In the genomic region with DNA sequence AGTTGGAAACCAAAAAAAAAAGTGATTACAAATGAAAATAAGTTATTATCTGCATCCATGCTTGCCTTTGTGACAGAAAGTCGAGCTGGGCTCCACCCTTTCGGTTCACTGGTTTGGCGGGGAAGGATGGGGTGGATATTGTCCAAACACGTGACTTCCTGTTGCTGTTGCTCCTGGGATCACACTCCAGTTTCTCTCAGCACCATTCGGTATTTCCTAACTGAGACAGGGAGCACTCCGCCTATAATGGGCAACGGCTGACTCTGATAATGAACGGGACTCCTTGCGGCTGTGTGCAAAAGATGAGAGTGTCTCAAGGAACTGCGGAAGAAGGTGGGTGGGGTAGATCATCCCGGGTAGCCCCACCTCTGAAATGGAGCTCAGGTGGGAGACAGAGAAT, we compare ENCODE assay signal across 15 mouse cellular contexts. TPM values are rescaled to one million over a fixed set of nuclear protein-coding genes. Genes with fewer than 3 reads are reported as not detected.
DNase-seq lines count a peak whose midpoint lies in the region; ATAC-seq lines count a peak whose summit lies in the region.
"Had no signal": no experiment of that assay in that cellular context is flagged by ENCODE, and none has a peak within 500 bp of the region (broad histone marks: within the 10 kb centered on the region; RNA-seq: fewer than 3 reads in every experiment).

No protein-coding gene starts in this region.

- H3K9ac ChIP-seq in forebrain, embryonic 15.5 days (replicated peaks) = no peak overlapping the region
- H3K9ac ChIP-seq in forebrain, embryonic 11.5 days (ENCODE audit: low read length) = no peak overlapping the region
- H3K9ac ChIP-seq in lung, embryonic 16.5 days (ENCODE audit: low read length) = no peak overlapping the region
- H3K9ac ChIP-seq: embryonic facial prominence, embryonic 15.5 days; intestine, embryonic 15.5 days; midbrain, embryonic 13.5 days had no signal

- 87% methylated on average over 11 of the region's 11 CpGs for WGBS in forebrain, embryonic 15.5 days
- 92% methylated on average over 11 of the region's 11 CpGs for WGBS in forebrain, embryonic 11.5 days
- WGBS in lung, embryonic 16.5 days = 64% methylated on average over 11 of the region's 11 CpGs

- H3K4me1 ChIP-seq in forebrain, embryonic 15.5 days = peaks cover 14% of the 10 kb centered on the region
- no peaks in the 10 kb centered on the region for H3K4me1 ChIP-seq in forebrain, embryonic 11.5 days (replicated peaks; ENCODE audit: control insufficient read depth, insufficient read depth, low read length)
- H3K4me1 ChIP-seq in lung, embryonic 16.5 days (replicated peaks; ENCODE audit: control insufficient read depth, insufficient read depth, low read length) = 0 out of 2 replicates have a peak, but pooled peaks cover 3% of the 10 kb centered on the region
- H3K4me1 ChIP-seq: embryonic facial prominence, embryonic 15.5 days; intestine, embryonic 15.5 days had no signal

- H3K27ac ChIP-seq in forebrain, embryonic 15.5 days (replicated peaks) = 0 out of 2 replicates have a peak overlapping the region, but pooled peaks have one; percentile 67
- H3K27ac ChIP-seq in forebrain, embryonic 11.5 days (ENCODE audit: low read depth, low read length) = no peak overlapping the region
- H3K27ac ChIP-seq in lung, embryonic 16.5 days (ENCODE audit: low read length) = no peak overlapping the region
- H3K27ac ChIP-seq: embryonic facial prominence, embryonic 15.5 days; intestine, embryonic 15.5 days; left cerebral cortex, adult 2 months had no signal

- no peaks in the 10 kb centered on the region for H3K36me3 ChIP-seq in forebrain, embryonic 15.5 days
- H3K36me3 ChIP-seq in forebrain, embryonic 11.5 days (ENCODE audit: control insufficient read depth, insufficient read depth, low read length) = no peaks in the 10 kb centered on the region
- H3K36me3 ChIP-seq in lung, embryonic 16.5 days (ENCODE audit: control insufficient read depth, insufficient read depth, low read length) = no peaks in the 10 kb centered on the region
- H3K36me3 ChIP-seq: embryonic facial prominence, embryonic 15.5 days; intestine, embryonic 15.5 days; midbrain, embryonic 13.5 days had no signal

- no peaks in the 10 kb centered on the region for H3K27me3 ChIP-seq in forebrain, embryonic 15.5 days
- no peaks in the 10 kb centered on the region for H3K27me3 ChIP-seq in forebrain, embryonic 11.5 days (ENCODE audit: control insufficient read depth, insufficient read depth, low read length)
- H3K27me3 ChIP-seq in lung, embryonic 16.5 days (ENCODE audit: control insufficient read depth, insufficient read depth, low read depth, low read length) = no peaks in the 10 kb centered on the region
- H3K27me3 ChIP-seq: embryonic facial prominence, embryonic 15.5 days; intestine, embryonic 15.5 days; midbrain, embryonic 13.5 days had no signal

- H3K4me2 ChIP-seq in forebrain, embryonic 15.5 days (replicated peaks) = no peak overlapping the region
- no peak overlapping the region for H3K4me2 ChIP-seq in forebrain, embryonic 11.5 days (ENCODE audit: low read depth, low read length, severe bottlenecking)
- H3K4me2 ChIP-seq in lung, embryonic 16.5 days (ENCODE audit: low read depth, low read length) = 0 out of 2 replicates have a peak overlapping the region, but pooled peaks have one; percentile 39
- H3K4me2 ChIP-seq: embryonic facial prominence, embryonic 15.5 days; intestine, embryonic 15.5 days; liver, embryonic 11.5 days had no signal

- H3K9me3 ChIP-seq in forebrain, embryonic 15.5 days = no peaks in the 10 kb centered on the region
- H3K9me3 ChIP-seq in forebrain, embryonic 11.5 days (ENCODE audit: control insufficient read depth, low read length) = no peaks in the 10 kb centered on the region
- no peaks in the 10 kb centered on the region for H3K9me3 ChIP-seq in lung, embryonic 16.5 days (ENCODE audit: control insufficient read depth, low read length)
- H3K9me3 ChIP-seq: embryonic facial prominence, embryonic 15.5 days; intestine, embryonic 15.5 days; midbrain, embryonic 13.5 days had no signal

- no peak for DNase-seq in forebrain, embryonic 11.5 days (ENCODE audit: low spot score)
- no peak for DNase-seq in lung, postnatal 4 days
- peak; percentile 83 to 85 for DNase-seq in heart, adult 9 months (ENCODE audit: low spot score in 2 of 2)
- peak; percentile 58 for DNase-seq in lung, postnatal 10 days
- DNase-seq in thymus, postnatal 36 days = no peak
- DNase-seq in spleen, postnatal 14 days (ENCODE audit: low spot score in 2 of 2) = no peak
- DNase-seq: adrenal gland, postnatal 14 days; cerebellum, adult 8-10 months had no signal

- ATAC-seq in forebrain, embryonic 15.5 days (replicated peaks) = no peak
- no peak for ATAC-seq in forebrain, embryonic 11.5 days (replicated peaks; ENCODE audit: low FRiP score)
- ATAC-seq in lung, embryonic 16.5 days (ENCODE audit: low read depth) = no peak
- ATAC-seq: intestine, embryonic 15.5 days had no signal

- H3K4me3 ChIP-seq in forebrain, embryonic 15.5 days = no peak overlapping the region
- no peak overlapping the region for H3K4me3 ChIP-seq in forebrain, embryonic 11.5 days (ENCODE audit: low read depth, low read length)
- H3K4me3 ChIP-seq in lung, embryonic 16.5 days (ENCODE audit: low read length) = no peak overlapping the region
- H3K4me3 ChIP-seq: embryonic facial prominence, embryonic 15.5 days; intestine, embryonic 15.5 days; left cerebral cortex, adult 2 months; midbrain, embryonic 13.5 days had no signal

RNA-seq across cellular contexts. Expression of a gene that starts 43.2 kb away (rescaled TPM):
- 0.20 TPM in 1 of 2 replicates, not detected in the other for polyA plus RNA-seq in forebrain, embryonic 15.5 days (2015; fragmentation: Nextera tagmentation; extraction: Ambion mirVana)
- 0.11 and 0.19 TPM in 2 replicates for polyA plus RNA-seq in forebrain, embryonic 11.5 days (2014; fragmentation: Nextera tagmentation; extraction: Ambion mirVana)
- 0.14 TPM in 1 of 2 replicates, not detected in the other for polyA plus RNA-seq in lung, embryonic 16.5 days (2015; fragmentation: Nextera tagmentation; extraction: Ambion mirVana)
- polyA plus RNA-seq: embryonic facial prominence, embryonic 15.5 days; intestine, embryonic 15.5 days; liver, embryonic 11.5 days; midbrain, embryonic 13.5 days had no signal

RNA-seq across cellular contexts. Expression of a gene that starts 46.7 kb away (rescaled TPM):
- polyA plus RNA-seq in forebrain, embryonic 15.5 days (2015; fragmentation: Nextera tagmentation; extraction: Ambion mirVana) = 0.20 TPM in 1 of 2 replicates, not detected in the other
- not detected in 2 replicates for polyA plus RNA-seq in forebrain, embryonic 11.5 days (2014; fragmentation: Nextera tagmentation; extraction: Ambion mirVana)
- not detected in 2 replicates for polyA plus RNA-seq in lung, embryonic 16.5 days (2015; fragmentation: Nextera tagmentation; extraction: Ambion mirVana)
- polyA plus RNA-seq: intestine, embryonic 15.5 days; liver, embryonic 11.5 days; midbrain, embryonic 13.5 days had no signal

Comparison
In these comparisons a context has a peak if more than half of its experiments do, and no peak if none do; other contexts are left out.
1. DNase-seq: peak in heart, adult 9 months (2 of 2) and lung, postnatal 10 days (single experiment); none in forebrain, embryonic 11.5 days (single experiment), lung, postnatal 4 days (0 of 2), thymus, postnatal 36 days (0 of 2) and spleen, postnatal 14 days (0 of 2).